Mouse (Mus musculus): ENCODE data around the gene Fancg.
A peak's percentile ranks its signal among the peaks of the same experiment; 100 is the strongest.

Gene Fancg

DNA sequence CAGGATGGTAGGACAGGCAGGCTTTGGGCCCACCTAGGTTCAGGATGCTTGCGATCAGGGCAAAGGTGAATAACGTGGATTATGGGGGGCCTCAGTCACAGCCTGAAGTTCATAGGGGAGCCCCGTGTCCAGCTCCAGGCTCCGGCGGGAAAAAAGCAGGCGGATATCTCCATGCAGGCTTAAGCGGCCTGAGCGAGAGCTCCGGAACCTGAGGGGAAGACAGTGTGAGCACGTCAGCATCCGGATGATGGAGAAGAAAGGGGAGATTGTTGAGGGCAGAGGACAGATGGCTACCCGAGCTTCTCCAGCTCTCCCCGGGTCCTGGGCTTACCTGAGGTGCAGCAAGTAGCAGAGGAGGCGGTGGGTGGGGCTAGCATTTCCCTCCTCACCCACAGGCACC lies 23.2 kb upstream of the Fancg start:
- DNase-seq (ENCODE audit: low read depth, low spot score): no peak

DNA sequence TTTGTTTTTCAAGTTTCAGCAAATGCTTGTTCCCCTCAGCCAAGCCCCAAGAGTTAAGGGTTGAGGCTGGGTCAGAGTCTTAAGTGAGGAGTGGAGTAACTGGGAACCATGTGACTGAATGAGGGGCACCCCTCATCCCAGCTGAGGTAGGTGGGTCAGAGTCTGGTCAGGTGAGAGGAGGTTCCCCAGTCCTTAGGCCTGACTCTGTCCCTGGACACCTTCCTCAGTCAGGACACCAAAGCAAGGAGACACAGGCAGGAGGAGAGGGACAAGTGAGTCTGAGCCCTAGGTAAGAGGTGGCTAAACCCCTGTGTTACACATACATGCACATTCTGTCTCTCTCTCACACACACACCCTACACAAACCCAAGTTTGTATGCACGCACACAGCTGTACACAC lies 22.2 kb upstream of the Fancg start:
- DNase-seq (ENCODE audit: low read depth, low spot score): no peak

GRCm38 (mm10) chr4:43031237-43031995 lies 21.1 kb upstream of the Fancg start, which contains the start of gene Stoml2:
Gene Stoml2, minus strand, starts transcription at chr4:43031710.
- peak; percentile 89 for DNase-seq (ENCODE audit: low read depth, low spot score)

DNA sequence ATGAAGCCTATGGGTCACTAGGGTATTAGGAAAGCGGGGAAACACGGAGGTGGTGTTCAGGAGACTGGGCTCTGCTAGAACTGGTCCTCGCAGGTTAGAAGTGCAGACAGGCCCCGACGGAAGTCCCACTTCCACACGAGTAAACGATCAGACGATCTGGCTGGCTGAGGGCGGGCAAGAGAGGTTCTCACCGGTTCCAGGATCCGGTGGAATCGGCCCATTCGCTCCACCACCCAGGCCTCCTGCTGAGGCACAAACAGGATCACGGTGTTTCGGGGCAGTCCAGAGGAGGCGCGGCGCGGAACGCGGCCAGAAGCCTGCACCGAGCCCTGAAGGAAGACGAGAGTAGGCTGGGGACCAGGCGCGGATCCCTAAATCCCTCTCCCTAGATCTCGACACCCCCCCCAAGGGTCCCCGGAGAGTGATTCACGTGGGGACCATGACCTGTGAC lies 20.5 kb upstream of the Fancg start:
- DNase-seq (ENCODE audit: low read depth, low spot score): no peak

GRCm38 (mm10) chr4:43030352-43030751 lies 20.0 kb upstream of the Fancg start:
- DNase-seq (ENCODE audit: low read depth, low spot score): no peak

DNA sequence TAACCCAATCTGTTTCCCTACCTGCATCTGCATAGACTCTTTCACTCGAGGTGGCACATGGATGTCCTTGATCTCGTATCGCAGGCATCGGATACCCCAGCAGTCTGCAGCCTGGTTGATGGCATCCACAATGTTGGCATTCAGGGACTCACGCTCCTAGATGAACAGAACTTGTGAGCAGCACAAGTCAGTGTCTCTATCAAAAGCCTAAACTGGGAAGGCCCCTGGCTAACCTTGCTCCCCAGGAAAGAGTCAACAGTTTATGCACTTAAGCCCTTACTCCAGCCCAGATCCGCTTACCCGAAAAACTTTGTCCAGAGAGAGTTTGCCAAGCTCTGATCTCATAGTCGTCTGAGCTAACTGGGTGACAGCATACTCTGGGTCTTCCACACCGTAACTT lies 19.4 kb upstream of the Fancg start:
- no peak for DNase-seq (ENCODE audit: low read depth, low spot score)

DNA sequence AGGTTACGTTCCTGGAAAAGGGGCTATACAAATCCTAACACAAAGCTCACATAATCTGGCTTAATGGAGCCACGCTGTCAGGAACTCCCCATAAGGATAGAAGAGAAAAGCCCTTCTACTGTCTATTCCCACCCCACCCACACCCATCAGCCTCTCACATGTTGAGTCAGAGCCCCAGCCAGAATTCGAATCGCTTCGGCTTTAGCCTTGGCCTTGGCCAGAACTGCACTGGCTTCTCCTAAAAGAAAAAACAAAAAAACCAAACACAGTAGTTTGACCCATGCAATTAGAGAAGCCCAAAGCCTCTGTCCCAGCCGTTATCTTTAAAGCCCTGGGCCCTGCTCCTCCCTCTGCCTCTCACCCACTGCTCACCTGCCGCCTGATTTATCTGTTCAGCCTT lies 18.8 kb upstream of the Fancg start:
- DNase-seq (ENCODE audit: low read depth, low spot score): no peak

- DNase-seq (ENCODE audit: low read depth, low spot score): peak; percentile 89
Measured at GRCm38 (mm10) chr4:43025084-43025960, 15.0 kb upstream of the Fancg start, which contains the start of gene Pigo. Gene Pigo, minus strand, starts transcription at chr4:43025819.

GRCm38 (mm10) chr4:43024673-43025072 lies 14.4 kb upstream of the Fancg start:
- no peak for DNase-seq (ENCODE audit: low read depth, low spot score)

DNA sequence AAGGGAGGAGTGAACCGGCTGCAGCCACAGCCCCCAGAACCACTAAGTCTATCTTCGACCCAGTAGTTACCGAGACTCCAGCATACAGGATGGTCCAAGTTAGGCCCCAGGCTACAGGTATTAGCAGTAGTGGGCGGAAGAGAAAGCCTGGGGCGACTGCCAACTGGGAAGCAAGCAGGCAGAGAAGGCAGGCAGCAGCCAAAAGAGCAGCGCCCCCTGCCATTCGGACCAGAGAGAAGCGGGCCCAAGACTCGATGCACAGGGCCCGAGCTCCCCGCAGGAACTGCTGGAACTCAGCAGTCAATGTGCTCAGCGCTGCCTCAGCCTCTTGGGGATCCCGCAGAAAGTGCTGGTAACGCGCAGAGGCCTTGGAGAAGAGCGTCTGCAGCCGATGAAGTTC lies 11.0 kb upstream of the Fancg start:
- no peak for DNase-seq (ENCODE audit: low read depth, low spot score)

DNA sequence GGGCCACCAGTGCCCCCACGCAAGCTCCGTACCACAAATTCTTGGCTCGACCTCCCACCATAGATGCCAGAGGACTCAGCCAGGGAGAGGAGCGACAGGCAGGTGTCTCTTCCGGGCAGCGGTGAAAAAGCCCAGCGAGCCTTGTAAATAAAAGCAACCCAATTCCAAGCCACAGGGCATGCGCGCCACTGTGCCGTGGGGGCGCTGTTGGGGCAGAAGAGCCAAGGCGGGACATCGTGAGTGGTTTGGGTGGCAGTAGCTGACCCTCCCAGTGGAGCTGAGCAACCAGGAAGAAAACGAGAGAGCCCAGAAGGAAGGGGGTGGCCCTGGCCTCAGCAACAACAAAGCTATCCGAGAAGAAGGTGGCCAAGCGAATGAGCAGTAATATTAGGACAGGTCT lies 10.6 kb upstream of the Fancg start:
- DNase-seq (ENCODE audit: low read depth, low spot score): no peak

DNA sequence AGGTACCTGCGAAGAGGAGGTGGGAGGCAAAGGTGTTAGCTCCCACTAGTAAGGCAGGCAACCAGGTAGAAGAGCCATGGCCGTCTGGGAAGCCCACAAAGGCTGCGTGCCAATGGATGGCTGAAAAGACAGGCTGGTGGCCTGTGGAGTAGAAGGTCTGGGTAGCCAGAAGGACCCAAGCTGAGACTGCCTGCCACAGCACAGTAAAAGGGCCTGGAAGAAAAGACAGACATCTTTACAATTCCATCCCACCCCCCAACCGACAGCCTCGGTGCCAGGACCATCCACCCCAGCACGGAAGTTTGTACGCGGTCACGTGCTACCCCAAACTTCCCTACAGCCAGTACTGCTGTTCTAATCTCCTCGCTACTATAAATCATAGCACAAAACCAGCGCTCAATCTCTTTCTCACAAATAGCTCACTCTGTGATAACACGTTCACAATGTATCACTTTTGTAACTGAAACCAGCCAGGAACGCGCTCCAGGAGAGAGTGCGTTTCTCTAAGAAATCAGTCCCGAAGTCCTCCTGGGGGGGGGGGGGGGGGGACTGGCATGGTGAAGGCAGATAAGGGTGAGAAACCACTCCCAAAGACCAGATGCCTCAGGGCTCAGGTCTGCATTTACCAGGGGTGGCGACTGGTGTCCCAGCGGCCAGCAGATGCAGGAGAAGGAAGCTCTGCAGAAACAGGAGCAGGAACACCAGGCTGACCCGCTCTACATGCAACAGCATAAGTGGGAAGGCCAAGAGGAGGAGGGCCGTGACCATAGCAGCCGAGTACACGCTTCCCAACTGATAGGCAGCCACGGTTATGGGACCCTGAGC lies 9.5 kb upstream of the Fancg start:
- no peak for DNase-seq (ENCODE audit: low read depth, low spot score)

- DNase-seq (ENCODE audit: low read depth, low spot score): no peak
Measured at GRCm38 (mm10) chr4:43019176-43019575, 8.9 kb upstream of the Fancg start.

DNA sequence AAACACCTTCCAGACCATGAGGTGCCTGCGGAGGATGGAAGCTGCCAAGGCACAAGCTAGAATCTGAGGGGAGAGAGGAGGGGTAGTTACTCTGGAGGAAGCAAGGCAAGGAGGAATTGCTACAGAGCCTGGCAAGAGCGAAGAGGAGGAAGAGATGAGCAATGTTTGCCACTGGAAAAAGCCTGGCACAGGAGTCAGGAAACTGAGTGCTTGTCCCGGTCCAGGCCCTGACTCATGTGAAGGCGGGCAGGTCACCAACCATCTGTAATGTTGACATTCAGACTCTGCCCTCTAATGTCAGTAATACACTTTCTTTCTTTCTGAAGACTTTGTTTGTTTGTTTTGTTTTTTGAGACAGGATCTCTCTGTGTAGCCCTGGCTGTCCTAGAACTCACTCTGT lies 7.8 kb upstream of the Fancg start:
- no peak for DNase-seq (ENCODE audit: low read depth, low spot score)

GRCm38 (mm10) chr4:43012091-43012490 lies 1.8 kb upstream of the Fancg start:
- no peak for DNase-seq (ENCODE audit: low read depth, low spot score)

DNA sequence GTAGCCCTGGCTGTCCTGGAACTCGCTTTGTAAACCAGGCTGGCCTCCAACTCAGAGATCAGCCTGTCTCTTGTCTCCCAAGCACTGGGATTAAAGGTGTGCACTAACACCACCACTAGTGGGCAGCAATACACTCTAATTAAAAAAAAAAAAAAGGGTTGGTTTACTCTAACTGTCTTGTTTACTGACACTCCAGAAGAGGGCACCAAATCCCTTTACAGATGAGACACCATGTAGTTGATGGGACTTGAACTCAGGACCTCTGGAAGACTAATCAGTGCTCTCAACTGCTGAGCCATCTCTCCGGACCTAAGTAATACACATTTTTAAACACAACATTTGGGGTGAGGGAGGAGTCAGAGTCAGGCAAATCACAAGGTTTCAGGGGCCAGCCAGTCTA lies 4.5 kb downstream of the Fancg start:
- peak; percentile 38 for DNase-seq (ENCODE audit: low read depth, low spot score)

DNA sequence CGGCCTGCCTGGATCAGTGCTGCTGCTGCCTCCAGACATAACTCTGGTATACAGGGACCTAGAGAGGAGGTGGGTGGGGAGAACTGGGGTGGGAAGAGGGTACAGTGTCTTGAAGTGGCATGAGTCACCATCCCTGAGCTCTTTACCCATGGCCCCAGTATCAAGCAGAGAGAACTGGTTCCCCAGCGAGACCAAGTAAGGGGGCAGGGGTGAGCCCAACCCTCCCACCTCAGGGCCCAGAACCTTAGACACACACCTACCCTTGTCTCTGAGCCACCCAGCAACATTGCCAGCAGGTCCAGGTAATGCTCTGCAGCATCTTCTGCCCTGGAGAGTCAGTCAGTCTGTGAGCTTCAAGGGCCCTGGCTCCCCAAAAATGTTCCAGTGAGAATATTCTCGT lies 5.4 kb downstream of the Fancg start:
- DNase-seq (ENCODE audit: low read depth, low spot score): no peak

DNA sequence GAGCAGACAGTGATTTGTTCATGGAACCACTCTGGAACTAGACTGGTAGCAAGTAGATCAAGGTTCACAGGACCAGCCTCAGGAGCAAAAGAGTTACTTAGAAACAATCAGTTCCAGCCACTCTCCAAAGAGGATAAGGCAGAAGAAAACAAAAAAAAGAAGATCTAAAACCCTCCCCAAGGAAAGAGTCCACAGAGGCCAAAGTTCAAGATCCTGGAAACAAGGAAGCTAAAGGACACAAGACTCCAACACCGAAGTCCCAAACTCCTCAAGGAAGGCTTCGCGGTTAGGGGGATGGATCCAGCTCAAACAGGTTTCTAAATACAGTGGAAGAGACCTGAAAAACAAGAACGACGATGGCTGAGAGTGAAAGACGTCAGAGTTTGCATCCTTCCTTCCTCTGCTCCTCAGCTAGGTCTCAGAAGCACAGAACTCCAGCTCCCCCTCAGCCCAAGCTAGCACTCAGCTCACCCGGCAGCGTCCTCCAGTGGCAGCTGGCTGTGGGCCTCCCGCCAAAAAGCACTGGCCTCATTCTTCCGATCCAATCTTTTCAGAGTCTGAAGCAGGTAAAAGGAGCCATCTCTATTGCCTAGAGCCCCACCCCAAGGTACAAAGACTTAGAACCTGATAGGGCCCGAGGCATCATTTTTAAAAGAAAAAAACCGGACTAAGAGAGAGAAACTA lies 7.4 kb downstream of the Fancg start:
- no peak for DNase-seq (ENCODE audit: low read depth, low spot score)

- no peak for DNase-seq (ENCODE audit: low read depth, low spot score)
Measured at GRCm38 (mm10) chr4:43001272-43001671, 9.0 kb downstream of the Fancg start.

DNA sequence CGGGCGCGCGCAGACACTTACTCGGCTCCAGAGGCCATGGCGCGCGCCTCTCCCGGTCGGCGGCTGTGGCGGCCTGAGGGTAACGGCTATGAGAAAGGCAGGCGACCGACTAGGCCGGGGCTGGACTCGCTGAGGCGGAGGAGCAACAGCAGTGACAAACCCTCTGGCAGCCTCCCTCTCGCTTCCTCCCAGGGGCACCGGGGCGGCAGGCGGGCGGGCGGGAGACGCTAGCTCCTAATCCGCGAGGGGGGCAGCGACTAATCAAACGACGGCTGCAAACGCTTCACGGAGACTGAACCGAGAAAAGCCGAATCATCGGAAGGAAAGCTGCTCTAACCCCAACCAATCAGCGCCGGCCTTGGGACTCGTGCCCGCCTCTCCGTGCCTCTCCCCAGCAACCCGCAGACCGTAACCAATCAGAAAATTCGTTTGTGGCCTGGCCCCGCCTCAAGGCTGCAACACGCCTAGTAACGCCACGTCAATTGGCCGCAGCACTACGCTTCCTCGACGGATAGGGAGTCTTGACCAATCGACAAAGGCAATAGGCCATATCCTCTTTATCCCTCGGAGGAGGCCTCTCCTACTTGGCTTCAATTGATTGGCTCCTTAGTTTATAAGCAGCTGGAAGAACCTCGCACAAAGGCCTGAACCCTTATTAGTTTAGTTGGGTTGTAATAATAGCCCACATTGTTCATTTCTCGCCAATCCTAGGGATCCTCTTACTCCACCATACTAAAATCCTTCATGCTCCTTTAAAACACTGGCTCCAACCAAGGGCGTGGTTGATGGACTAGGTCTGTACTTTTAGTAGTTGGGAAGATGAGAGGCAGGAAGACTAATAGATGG lies 9.9 kb downstream of the Fancg start, which contains the start of gene Vcp:
Vcp (minus strand) TSS at position 367 of the 846 bp plus-strand sequence.
- DNase-seq (ENCODE audit: low read depth, low spot score): peak; percentile 99
